Mouse (Mus musculus) layer of hippocampus, postnatal 25 days (tissue): ENCODE measurements around the gene Ppp1r35. TPM values are rescaled to one million over a fixed set of nuclear protein-coding genes. Genes with fewer than 3 reads are reported as not detected.
A peak's percentile ranks its signal among the peaks of the same experiment; 100 is the strongest.

ENCODE experiments used
- DNase-seq, 2 experiments: peaks; one replicate each; pipeline ENCODE4 v3.0.0; 2022; ENCODE audit warnings: mixed read lengths in 2 of 2, low spot score in 1 of 2; ENCODE audit errors: extremely low spot score in 1 of 2
- total RNA-seq, 2 experiments: library from RNA; stranded (reverse); gene quantifications; 2 replicates each; pipeline ENCODE4 v1.2.3; 2021

Ppp1r35 gene
- total RNA-seq = 10 to 100 TPM; 24.7 to 26.2 TPM

- DNase-seq = peak; percentile 87 to 96
These were observed at the start of gene Ppp1r35 for GRCm38 (mm10) chr5:137778635-137779034. TSS of gene Ppp1r35 (plus strand) at chr5:137778849.

GRCm38 (mm10) chr5:137733638-137734288, 44.9 kb upstream of the Ppp1r35 start:
- DNase-seq = peak in 1 of 2 experiments; percentile 46

DNA sequence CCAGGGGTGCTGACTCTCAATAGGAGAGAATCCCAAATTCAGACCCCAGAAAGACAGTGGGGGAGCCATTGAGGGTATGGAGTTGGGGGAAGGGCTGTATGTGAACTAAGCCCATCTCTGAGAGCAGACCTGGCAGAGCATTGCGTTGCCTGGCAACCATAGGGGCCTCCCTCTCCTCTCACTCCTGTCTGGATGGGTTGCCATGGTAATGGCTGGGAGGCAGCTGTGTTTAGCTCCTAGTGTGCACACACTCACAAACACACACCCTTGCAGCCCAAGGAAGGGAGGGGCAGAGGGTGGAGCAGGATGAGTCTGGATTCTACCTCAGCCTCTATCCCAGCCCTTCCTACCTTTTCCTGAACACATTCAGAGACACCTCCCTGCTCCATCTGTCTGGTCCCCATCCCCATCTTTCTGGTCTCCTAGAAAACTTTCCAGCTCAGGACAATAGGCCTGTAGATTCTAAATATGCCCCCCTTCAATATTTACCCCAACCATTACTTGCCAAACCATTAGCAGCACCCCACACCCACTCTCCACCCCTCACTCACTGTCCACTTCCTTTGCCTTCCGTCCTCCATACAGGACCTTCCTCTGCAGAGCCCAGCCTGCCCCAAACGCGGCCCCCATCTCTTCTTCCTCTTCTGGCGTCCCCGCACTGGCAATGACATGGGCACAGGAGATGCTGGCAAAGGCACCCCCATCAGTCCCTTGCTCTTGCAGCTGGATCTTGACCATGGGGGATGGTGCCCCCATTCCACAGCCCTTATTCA, 44.2 kb upstream of the Ppp1r35 start:
- peak; percentile 62 to 71 for DNase-seq

DNA sequence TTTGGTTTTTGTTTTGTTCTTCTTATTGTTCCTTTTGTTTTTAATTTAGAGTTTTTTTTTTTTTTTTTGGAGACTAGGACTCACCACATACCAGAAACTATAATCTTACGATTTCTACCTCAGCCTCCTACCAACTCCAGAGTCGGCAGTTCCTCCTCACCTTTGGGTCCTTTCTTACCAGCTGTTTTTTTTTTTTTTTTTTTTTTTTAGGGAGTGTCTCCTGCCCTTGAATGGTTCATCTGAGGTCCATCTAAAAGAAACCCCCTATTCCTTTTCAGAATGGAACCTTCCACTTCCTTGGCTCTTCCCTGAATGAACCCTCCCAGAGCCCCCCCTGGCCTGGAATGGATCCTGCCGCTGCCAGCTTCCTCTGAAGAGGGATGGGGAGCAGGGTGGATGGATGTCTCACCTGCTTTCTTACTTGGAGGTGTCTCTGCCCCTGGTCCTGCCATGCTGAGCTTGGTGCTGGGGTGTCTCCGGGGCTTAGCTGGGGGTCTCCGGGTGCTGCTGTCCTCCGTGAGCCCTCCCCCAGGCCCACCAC, 41.2 kb upstream of the Ppp1r35 start:
- DNase-seq = no peak

DNA sequence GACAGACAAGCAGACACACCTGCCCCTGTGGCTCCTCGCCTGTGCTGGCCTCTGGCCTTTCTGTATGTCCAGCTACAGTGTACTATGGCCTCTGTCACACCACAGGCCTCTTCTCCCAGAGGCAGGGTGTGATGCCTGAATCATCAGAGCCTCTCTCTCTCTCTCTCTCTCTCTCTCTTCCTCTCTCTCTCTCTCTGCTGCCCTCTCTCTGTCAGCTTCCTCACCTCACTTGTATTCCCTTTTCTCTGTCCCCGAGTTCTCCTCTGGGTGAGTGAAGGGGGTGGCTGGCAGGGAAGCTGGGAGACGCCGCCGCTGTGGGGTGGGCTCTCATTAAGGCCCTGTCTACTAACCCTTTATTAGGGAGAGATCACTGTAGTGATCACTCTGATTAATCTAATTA, 40.1 kb upstream of the Ppp1r35 start:
- no peak for DNase-seq

DNA sequence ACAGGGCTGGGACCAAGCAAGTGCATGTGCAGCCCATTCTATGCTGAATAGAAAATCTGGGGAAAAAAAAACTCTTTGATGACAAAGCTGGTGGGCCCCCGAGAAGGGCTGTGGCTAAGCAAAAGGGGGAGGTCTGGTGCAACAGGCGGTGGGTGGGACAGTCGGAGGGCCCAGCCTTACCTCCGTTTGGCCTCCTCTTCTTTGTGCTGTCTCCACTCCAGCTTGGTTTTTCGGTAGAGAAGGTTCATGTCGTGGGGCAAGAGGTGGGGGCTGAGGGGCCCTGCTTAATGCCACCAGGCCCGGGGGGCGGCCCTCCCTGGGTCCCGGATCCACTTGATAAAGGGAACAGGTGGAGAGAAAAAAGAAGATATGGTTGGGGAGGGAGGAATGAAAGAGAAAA, 39.2 kb upstream of the Ppp1r35 start:
- DNase-seq = no peak

DNA sequence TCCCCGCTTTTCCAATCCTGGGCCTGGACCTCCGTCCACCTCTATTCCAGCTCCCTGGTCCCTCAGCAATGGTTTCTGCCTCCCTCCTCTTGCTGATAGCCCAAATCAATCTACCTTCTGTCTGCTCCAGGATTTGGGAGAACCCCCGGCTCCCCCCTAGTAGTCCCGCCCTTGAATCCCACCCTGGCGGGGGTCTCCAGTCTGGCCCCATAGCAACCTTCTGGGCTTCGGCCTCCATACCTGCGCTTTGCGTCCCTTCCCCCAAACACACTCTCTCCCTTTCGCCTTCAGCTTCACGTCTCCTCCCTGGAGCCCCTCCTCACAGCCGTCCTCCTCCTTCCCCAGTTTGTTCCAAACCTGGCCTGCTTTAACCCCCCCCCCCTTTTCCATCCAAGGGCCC, 38.1 kb upstream of the Ppp1r35 start:
- no peak for DNase-seq

DNA sequence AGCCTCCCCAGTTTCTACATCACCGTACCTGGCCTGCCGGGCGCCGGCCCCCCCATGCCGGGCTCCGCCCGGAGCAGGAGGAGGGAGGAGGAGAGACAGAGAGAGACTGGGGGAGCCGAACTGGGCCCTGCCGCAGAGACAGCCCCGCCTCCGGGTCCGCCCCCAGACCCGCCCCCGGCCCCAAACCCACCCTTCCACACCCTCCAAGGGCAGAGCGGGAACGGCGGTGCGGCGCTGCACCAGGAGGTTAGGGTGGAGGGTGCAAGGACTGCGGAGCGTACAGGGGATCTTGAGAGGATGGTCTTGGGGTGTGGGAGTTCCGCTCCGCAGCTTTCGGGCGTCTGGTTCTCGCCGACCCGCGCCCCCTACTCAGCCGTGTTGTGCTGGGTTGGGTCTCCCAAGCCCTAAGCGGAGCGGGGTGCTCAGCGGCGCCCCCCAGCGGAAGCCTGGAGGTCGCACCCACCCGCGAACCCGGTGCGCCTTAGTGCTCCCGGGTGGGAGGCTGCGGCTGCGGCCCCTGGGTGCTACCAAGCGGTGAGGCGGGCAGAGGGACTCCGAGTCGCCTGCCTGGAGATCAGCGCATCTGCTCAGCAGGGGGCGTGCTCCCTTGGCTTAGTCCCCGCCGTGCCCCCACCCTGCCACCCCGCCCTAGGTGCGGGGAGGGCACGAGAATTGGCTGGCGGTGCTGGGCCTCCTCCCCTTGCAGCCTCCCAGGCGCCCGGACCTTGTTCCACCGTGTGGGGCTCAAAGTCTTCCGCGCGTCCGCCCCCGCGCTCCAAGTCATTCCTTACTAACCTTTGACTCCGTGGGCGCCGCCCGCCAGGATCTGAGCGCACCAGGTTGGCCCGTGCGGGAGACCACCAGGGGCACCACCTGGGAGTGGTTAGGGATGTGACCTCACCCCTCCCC, 37.4 kb upstream of the Ppp1r35 start, which contains the start of gene Nyap1:
TSS of gene Nyap1 (minus strand) at position 585 of the 909 bp plus-strand sequence.
- DNase-seq = peak; percentile 89

DNA sequence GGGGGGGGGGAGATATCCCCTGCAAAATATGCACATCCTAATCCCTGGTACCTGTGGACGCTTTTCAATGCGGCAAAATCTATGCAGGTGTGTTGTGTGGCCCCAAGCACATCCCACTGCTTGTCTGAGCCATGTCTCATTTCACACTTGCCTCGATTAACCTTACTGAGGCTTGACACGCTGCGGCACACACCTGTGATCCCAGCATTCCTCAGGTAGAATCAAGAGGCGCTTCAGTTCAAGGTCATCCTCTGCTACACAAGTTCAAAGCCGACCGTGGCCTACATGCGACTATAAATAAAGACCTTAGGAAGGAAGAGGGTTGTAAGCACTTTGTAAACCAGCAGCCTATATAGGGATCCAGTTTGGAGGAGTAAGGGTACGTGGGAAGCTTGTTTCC, 36.6 kb upstream of the Ppp1r35 start:
- no peak for DNase-seq

DNA sequence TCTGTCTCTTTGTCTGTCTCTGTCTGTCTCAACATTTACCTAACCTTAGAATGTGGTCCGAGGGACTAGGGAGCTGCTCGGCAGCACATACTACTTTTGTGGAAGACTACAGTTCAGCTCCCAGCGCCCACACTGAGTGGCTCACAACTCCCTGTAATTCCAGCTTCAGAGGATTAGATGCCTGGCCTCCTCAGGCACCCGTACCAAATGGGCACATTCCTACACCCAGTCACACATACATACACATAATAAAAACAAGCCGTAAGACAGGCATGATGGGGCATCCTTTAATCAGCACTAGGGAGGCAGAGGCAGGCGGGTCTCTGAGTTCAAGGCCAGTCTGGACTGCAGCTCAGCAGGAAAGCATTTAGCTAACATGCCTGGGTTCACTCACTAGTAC, 35.8 kb upstream of the Ppp1r35 start:
- no peak for DNase-seq

- DNase-seq = no peak
These were observed 34.5 kb upstream of the Ppp1r35 start for GRCm38 (mm10) chr5:137744197-137744596.

GRCm38 (mm10) chr5:137745214-137746171, 33.2 kb upstream of the Ppp1r35 start, which contains the start of gene Tsc22d4:
TSS of gene Tsc22d4 (plus strand) at chr5:137745730.
- DNase-seq = peak; percentile 71 to 85

- DNase-seq = no peak
These were observed 32.3 kb upstream of the Ppp1r35 start for GRCm38 (mm10) chr5:137746282-137746850.

DNA sequence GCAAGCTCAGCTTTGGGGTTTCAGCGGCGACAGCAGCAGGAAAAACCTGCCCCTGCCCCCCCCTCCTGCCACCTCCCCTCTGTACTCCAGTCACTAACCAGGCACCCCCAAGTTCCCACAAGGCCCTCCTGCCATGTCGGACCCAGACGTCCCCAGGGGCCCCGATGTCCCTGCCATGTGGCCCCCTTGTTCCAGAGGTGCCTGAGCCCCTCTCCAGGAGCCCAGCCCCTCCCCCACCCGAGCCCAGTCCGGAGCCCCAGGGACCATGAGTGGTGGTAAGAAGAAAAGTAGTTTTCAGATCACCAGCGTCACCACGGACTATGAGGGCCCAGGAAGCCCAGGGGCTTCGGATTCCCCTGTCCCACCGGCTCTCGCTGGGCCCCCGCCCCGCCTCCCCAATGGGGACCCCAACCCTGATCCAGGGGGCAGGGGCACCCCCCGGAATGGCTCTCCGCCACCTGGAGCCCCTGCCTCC, 31.8 kb upstream of the Ppp1r35 start:
- no peak for DNase-seq

DNA sequence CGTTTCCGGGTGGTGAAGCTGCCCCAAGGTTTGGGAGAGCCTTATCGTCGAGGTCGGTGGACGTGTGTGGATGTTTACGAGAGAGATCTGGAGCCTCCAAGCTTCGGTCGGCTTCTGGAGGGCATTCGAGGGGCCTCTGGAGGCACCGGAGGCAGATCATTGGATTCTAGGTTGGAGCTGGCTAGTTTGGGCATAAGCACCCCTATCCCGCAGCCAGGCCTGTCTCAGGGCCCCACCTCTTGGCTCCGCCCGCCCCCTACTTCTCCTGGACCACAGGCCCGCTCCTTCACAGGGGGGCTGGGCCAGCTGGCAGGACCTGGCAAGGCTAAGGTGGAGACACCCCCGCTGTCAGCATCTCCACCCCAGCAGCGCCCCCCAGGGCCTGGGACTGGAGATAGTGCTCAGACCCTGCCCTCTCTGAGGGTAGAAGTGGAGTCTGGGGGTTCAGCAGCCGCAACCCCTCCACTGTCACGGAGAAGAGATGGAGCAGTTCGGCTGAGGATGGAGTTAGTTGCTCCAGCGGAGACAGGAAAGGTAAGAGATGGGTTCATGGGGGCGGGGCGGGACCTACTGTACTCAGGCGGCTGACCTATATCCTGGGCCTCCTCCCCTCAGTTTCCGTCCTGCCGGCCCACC, 31.2 kb upstream of the Ppp1r35 start:
- DNase-seq = no peak

GRCm38 (mm10) chr5:137748130-137748770, 30.4 kb upstream of the Ppp1r35 start:
- DNase-seq = no peak

DNA sequence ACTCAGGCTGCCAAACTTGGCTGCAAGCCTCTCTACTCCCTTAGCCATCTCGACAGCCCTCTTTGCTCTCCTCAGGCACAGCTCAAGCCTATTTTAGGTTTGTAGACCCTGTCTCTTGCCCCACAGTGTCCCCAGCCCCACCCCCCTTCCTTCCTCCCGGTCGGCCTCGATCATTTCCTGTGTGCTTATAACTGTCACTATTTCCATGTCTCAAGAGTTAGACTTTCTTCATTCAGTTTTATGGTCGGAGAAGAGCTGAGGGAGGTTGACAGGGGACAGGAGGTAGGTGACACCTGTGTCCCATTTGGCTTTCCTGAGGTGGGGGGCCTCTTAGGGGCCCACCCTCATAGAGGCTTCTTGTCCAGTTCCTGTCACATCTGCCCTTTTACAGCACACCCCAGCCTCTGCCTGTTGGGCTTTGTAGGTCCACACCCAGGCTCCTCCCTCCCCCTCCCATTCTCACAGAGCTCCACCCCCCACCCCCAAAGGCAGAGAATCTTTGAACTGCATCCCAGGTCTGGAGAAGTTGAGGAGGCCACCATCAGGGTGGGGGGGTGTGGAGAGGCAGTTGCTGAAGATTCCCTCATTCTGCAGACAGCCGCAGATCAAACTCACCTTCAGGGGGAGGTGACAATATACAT, 29.3 kb upstream of the Ppp1r35 start:
- DNase-seq = no peak
